In the genomic region with DNA sequence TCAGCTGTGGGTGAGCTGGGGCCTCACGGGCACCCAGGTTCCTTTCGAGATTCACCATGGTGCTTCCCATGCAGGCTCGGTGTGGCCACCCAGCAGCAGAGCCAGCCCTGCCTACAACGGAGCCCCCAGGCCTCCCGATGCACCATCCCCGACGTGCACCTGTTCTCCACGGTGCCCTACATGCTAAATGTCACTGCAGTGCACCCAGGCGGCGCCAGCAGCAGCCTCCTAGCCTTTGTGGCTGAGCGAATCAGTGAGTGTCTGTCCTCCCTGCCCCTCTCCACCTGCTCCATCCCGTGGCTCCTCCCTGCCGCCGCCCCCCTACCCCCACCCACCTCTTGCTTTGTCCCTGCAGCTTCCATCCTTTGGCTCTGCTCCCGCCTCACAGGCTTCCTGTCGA, we compare ENCODE assay signal across 18 mouse cellular contexts. TPM values are rescaled to one million over a fixed set of nuclear protein-coding genes. Genes with fewer than 3 reads are reported as not detected.
A peak's percentile ranks its signal among the peaks of the same experiment; 100 is the strongest.
DNase-seq lines count a peak whose midpoint lies in the region; ATAC-seq lines count a peak whose summit lies in the region.
"Had no signal": no experiment of that assay in that cellular context is flagged by ENCODE, and none has a peak within 500 bp of the region (broad histone marks: within the 10 kb centered on the region; RNA-seq: fewer than 3 reads in every experiment).

No protein-coding gene starts in this region.

- 36% methylated on average over 16 of the region's 16 CpGs for WGBS in limb, embryonic 10.5 days

- no peaks in the 10 kb centered on the region for H3K9me3 ChIP-seq in limb, embryonic 10.5 days (replicated peaks)
- H3K9me3 ChIP-seq: embryonic facial prominence, embryonic 15.5 days; forebrain, embryonic 13.5 days; heart, embryonic 13.5 days; liver, embryonic 13.5 days had no signal

- no peak overlapping the region for H3K27ac ChIP-seq in limb, embryonic 10.5 days
- H3K27ac ChIP-seq: embryonic facial prominence, embryonic 15.5 days; forebrain, embryonic 13.5 days; heart, embryonic 13.5 days; hindbrain, postnatal 0 days; liver, embryonic 13.5 days had no signal

- H3K4me1 ChIP-seq in limb, embryonic 10.5 days, result peaks cover 23% of the 10 kb centered on the region

- no peak overlapping the region for H3K4me3 ChIP-seq in limb, embryonic 10.5 days
- H3K4me3 ChIP-seq: embryonic facial prominence, embryonic 15.5 days; forebrain, embryonic 13.5 days; heart, embryonic 13.5 days; liver, embryonic 13.5 days had no signal

- peak; percentile 16 for DNase-seq in cerebellum, adult 8-10 months
- DNase-seq in cerebellum, adult 9-10 months, result no peak
- DNase-seq in layer of hippocampus, postnatal 10 days (ENCODE audit: low spot score in 2 of 2), result peak; percentile 2 to 10
- no peak for DNase-seq in layer of hippocampus, adult 8-10 months (ENCODE audit: low spot score in 2 of 2)
- DNase-seq in thymus, postnatal 0 days (ENCODE audit: low spot score), result peak; percentile 36
- no peak for DNase-seq in thymus, postnatal 36 days
- peak; percentile 27 for DNase-seq in limb, embryonic 10.5 days (ENCODE audit: low spot score)
- DNase-seq: kidney, adult 8-10 months; liver, embryonic 13.5 days; right cerebral cortex, postnatal 14 days had no signal

- H3K36me3 ChIP-seq in limb, embryonic 10.5 days, result no peaks in the 10 kb centered on the region
- H3K36me3 ChIP-seq: embryonic facial prominence, embryonic 15.5 days; heart, embryonic 13.5 days; liver, embryonic 13.5 days had no signal

- ATAC-seq in erythroid progenitor cell, adult 5-6 weeks (replicated peaks; ENCODE audit: low FRiP score, poor library complexity, severe bottlenecking), result no peak
- ATAC-seq: forebrain, embryonic 13.5 days; hindbrain, postnatal 0 days; lung, postnatal 0 days had no signal

- peaks cover 18% of the 10 kb centered on the region for H3K27me3 ChIP-seq in limb, embryonic 10.5 days (ENCODE audit: low read depth, poor library complexity, severe bottlenecking)

RNA-seq across cellular contexts. Expression of a gene that starts 1.8 kb away (rescaled TPM):
- 1 to 10 TPM; 3.1 to 3.8 TPM for total RNA-seq in layer of hippocampus, postnatal 10 days (2021)
- total RNA-seq in layer of hippocampus, adult 8-10 months (2022), result 1 to 10 TPM; 1.2 to 3.2 (median 1.8) TPM
- 5.2 and 6.1 TPM in 2 replicates for polyA plus RNA-seq in thymus, postnatal 0 days (2015; fragmentation: Nextera tagmentation; extraction: Ambion mirVana)
- 0.90 and 1.1 TPM in 2 replicates for polyA plus RNA-seq in limb, embryonic 10.5 days (2016; fragmentation: Nextera tagmentation; extraction: Ambion mirVana)
- total RNA-seq in erythroid progenitor cell, adult 5-6 weeks (2015; ENCODE audit: low replicate concordance), result 5.4 and 6.8 TPM in 2 replicates
- total RNA-seq in erythroid progenitor cell, adult 5-6 weeks (2017; ENCODE audit: low replicate concordance), result 4.0 and 16.4 TPM in 2 replicates

RNA-seq across cellular contexts. Expression of a gene that starts 4.7 kb away (rescaled TPM):
- total RNA-seq in layer of hippocampus, postnatal 10 days (2021), result 10 to 100 TPM; 15.9 to 16.8 TPM
- total RNA-seq in layer of hippocampus, adult 8-10 months (2022), result 10 to 100 TPM; 16.9 to 19.1 (median 18.9) TPM
- 32.0 and 32.1 TPM in 2 replicates for polyA plus RNA-seq in thymus, postnatal 0 days (2015; fragmentation: Nextera tagmentation; extraction: Ambion mirVana)
- 27.7 and 28.5 TPM in 2 replicates for polyA plus RNA-seq in limb, embryonic 10.5 days (2016; fragmentation: Nextera tagmentation; extraction: Ambion mirVana)
- 3.8 and 5.4 TPM in 2 replicates for total RNA-seq in erythroid progenitor cell, adult 5-6 weeks (2015; ENCODE audit: low replicate concordance)
- total RNA-seq in erythroid progenitor cell, adult 5-6 weeks (2017; ENCODE audit: low replicate concordance), result 1.7 and 5.4 TPM in 2 replicates

RNA-seq across cellular contexts. Expression of a gene that starts 4.9 kb away (rescaled TPM):
- 1 to 10 TPM; 3.9 to 4.4 TPM for total RNA-seq in layer of hippocampus, postnatal 10 days (2021)
- total RNA-seq in layer of hippocampus, adult 8-10 months (2022), result 1 to 10 TPM; 3.3 to 5.6 (median 3.8) TPM
- polyA plus RNA-seq in thymus, postnatal 0 days (2015; fragmentation: Nextera tagmentation; extraction: Ambion mirVana), result 5.6 and 6.0 TPM in 2 replicates
- polyA plus RNA-seq in limb, embryonic 10.5 days (2016; fragmentation: Nextera tagmentation; extraction: Ambion mirVana), result 3.9 and 5.0 TPM in 2 replicates
- total RNA-seq in erythroid progenitor cell, adult 5-6 weeks (2015; ENCODE audit: low replicate concordance), result 1.4 TPM in 1 of 2 replicates, not detected in the other
- total RNA-seq in erythroid progenitor cell, adult 5-6 weeks (2017; ENCODE audit: low replicate concordance), result 1.2 and 6.4 TPM in 2 replicates

RNA-seq across cellular contexts. Expression of a gene that starts 16.0 kb away (rescaled TPM):
- total RNA-seq in layer of hippocampus, postnatal 10 days (2021), result 10 to 100 TPM; 53.7 to 55.3 TPM
- total RNA-seq in layer of hippocampus, adult 8-10 months (2022), result 10 to 100 TPM; 24.3 to 29.0 (median 26.8) TPM
- polyA plus RNA-seq in thymus, postnatal 0 days (2015; fragmentation: Nextera tagmentation; extraction: Ambion mirVana), result 0.80 and 1.6 TPM in 2 replicates
- polyA plus RNA-seq in limb, embryonic 10.5 days (2016; fragmentation: Nextera tagmentation; extraction: Ambion mirVana), result 23.6 and 39.7 TPM in 2 replicates
- not detected in 2 replicates for total RNA-seq in erythroid progenitor cell, adult 5-6 weeks (2015; ENCODE audit: low replicate concordance)
- not detected in 2 replicates for total RNA-seq in erythroid progenitor cell, adult 5-6 weeks (2017; ENCODE audit: low replicate concordance)
- total RNA-seq: megakaryocyte-erythroid progenitor cell, adult 5-6 weeks had no signal

RNA-seq across cellular contexts. Expression of a gene that starts 32.1 kb away (rescaled TPM):
- 100 to 1,000 TPM in 1 of 2 experiments, 10 to 100 TPM in 1; 98.0 to 101 TPM for total RNA-seq in layer of hippocampus, postnatal 10 days (2021)
- total RNA-seq in layer of hippocampus, adult 8-10 months (2022), result 10 to 100 TPM; 68.1 to 83.4 (median 76.2) TPM
- 1.9 and 2.7 TPM in 2 replicates for polyA plus RNA-seq in thymus, postnatal 0 days (2015; fragmentation: Nextera tagmentation; extraction: Ambion mirVana)
- polyA plus RNA-seq in limb, embryonic 10.5 days (2016; fragmentation: Nextera tagmentation; extraction: Ambion mirVana), result 44.0 and 56.6 TPM in 2 replicates
- total RNA-seq in erythroid progenitor cell, adult 5-6 weeks (2015; ENCODE audit: low replicate concordance), result not detected in 2 replicates
- not detected in 2 replicates for total RNA-seq in erythroid progenitor cell, adult 5-6 weeks (2017; ENCODE audit: low replicate concordance)
- total RNA-seq: hematopoietic stem cell, adult 5-6 weeks; megakaryocyte-erythroid progenitor cell, adult 5-6 weeks had no signal

Comparison
In these comparisons a context has a peak if more than half of its experiments do, and no peak if none do; other contexts are left out.
1. DNase-seq: peak in cerebellum, adult 8-10 months (single experiment), layer of hippocampus, postnatal 10 days (2 of 2), thymus, postnatal 0 days (single experiment) and limb, embryonic 10.5 days (single experiment); none in cerebellum, adult 9-10 months (single experiment), layer of hippocampus, adult 8-10 months (0 of 2) and thymus, postnatal 36 days (0 of 2).